Mouse (Mus musculus) hindbrain, embryonic 13.5 days (tissue): ENCODE measurements around the gene Gm13288. TPM values are rescaled to one million over a fixed set of nuclear protein-coding genes. Genes with fewer than 3 reads are reported as not detected.
"Not testable (repeated sequence)": the region's sequence is repeated elsewhere in the genome, so short reads cannot be mapped to it uniquely, and the experiment has no call there.

Source experiments
- ATAC-seq: fragments of 200-750 bp; cut with Nextera tagmentation; 2 replicates; pipeline ENCODE4 v1.8.0; 2017; ENCODE audit warnings: moderate TSS enrichment; ENCODE audit not compliant: low FRiP score
- H3K27ac ChIP-seq: fragments of 300-500 bp; sonication (generic); 2 replicates; pipeline ENCODE4 v1.5.1; 2015; ENCODE audit warnings: inconsistent platforms, mild to moderate bottlenecking, moderate library complexity
- H3K27me3 ChIP-seq: fragments of 300-500 bp; sonication (generic); 2 replicates; pipeline ENCODE4 v1.6.1; 2015; ENCODE audit warnings: mild to moderate bottlenecking, inconsistent platforms
- H3K36me3 ChIP-seq: fragments of 300-500 bp; sonication (generic); 2 replicates; pipeline ENCODE4 v1.6.1; 2015; ENCODE audit warnings: mild to moderate bottlenecking, inconsistent platforms
- H3K4me1 ChIP-seq: fragments of 300-500 bp; sonication (generic); replicated peaks from 2 replicates; pipeline ENCODE4 v1.6.1; 2015; ENCODE audit warnings: inconsistent platforms
- H3K4me2 ChIP-seq: fragments of 300-500 bp; sonication (generic); 2 replicates; pipeline ENCODE4 v1.6.1; 2015; ENCODE audit warnings: inconsistent platforms, mild to moderate bottlenecking, moderate library complexity
- H3K4me3 ChIP-seq: fragments of 300-500 bp; sonication (generic); 2 replicates; pipeline ENCODE4 v1.5.1; 2015; ENCODE audit warnings: mild to moderate bottlenecking, inconsistent platforms
- H3K9ac ChIP-seq: fragments of 300-500 bp; sonication (generic); 2 replicates; pipeline ENCODE4 v1.6.1; 2015; ENCODE audit warnings: mild to moderate bottlenecking, inconsistent platforms
- H3K9me3 ChIP-seq: fragments of 300-500 bp; sonication (generic); 2 replicates; pipeline ENCODE4 v1.6.1; 2016; ENCODE audit warnings: inconsistent platforms
- WGBS: fragments of 180-500 bp; shearing (Covaris S2); methylation state at CpG from one replicate; pipeline ENCODE4 v1.1.7; 2015; 5-methylcytosine and 5-hydroxymethylcytosine counted together
- polyA plus RNA-seq: library from polyadenylated mRNA; unstranded; fragments of >200 nt; fragmentation: Nextera tagmentation; extraction: Ambion mirVana; gene quantifications from 2 replicates; pipeline ENCODE4 v1.2.1, GENCODE M21; 2015

Gene Gm13288
- not detected in 2 replicates for polyA plus RNA-seq

GRCm38 (mm10) chr4:88805231-88805630, at the start of gene Gm13288:
Gene Gm13288 (plus strand): TSS chr4:88805531.
- H3K36me3 ChIP-seq, H3K4me1 ChIP-seq, H3K27me3 ChIP-seq, H3K9ac ChIP-seq, H3K9me3 ChIP-seq, H3K27ac ChIP-seq, ATAC-seq: not testable (repeated sequence)
- H3K4me3 ChIP-seq: peak within 1 kb of the TSS; percentile 22; the same call in 1 of the 2 replicates
- no CpG with 5 or more reads among the region's 8 CpGs for WGBS
- H3K4me2 ChIP-seq: peak within 1 kb of the TSS; percentile 48

GRCm38 (mm10) chr4:88756581-88757513, 48.5 kb upstream of the Gm13288 start:
- peak overlapping the region; percentile 66 for H3K9ac ChIP-seq
- H3K27me3 ChIP-seq, H3K4me1 ChIP-seq, H3K9me3 ChIP-seq, H3K36me3 ChIP-seq, ATAC-seq: not testable (repeated sequence)
- peak overlapping the region; percentile 78 for H3K27ac ChIP-seq
- H3K4me3 ChIP-seq: peak overlapping the region; percentile 45
- peak overlapping the region; percentile 81 for H3K4me2 ChIP-seq
- 13% methylated on average over 29 of the region's 31 CpGs for WGBS

DNA sequence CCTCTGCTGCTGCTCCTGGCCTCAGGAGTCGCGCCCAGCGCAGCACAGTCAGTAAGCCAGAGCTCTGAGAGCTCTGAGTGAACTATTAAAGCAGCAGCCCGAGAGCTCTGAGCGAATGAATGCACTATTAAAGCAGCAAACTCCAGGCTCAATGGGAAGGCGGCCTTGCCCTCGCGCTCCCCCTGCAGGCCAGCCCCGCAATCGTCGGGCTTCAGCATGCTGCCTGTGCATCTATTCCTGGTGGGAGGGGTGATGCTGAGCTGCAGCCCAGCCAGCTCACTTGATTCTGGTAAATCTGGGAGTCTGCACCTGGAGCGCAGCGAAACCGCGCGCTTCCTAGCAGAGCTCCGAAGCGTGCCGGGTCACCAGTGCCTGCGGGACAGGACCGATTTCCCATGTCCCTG, 47.7 kb upstream of the Gm13288 start:
- WGBS: 3% methylated on average over 18 of the region's 21 CpGs
- not testable (repeated sequence) for H3K9me3 ChIP-seq, H3K4me1 ChIP-seq, H3K27me3 ChIP-seq, H3K36me3 ChIP-seq
- ATAC-seq: peak; percentile 100
- peak overlapping the region; percentile 78 for H3K27ac ChIP-seq
- peak overlapping the region; percentile 66 for H3K9ac ChIP-seq
- peak overlapping the region; percentile 81 for H3K4me2 ChIP-seq
- H3K4me3 ChIP-seq: peak overlapping the region; percentile 45

DNA sequence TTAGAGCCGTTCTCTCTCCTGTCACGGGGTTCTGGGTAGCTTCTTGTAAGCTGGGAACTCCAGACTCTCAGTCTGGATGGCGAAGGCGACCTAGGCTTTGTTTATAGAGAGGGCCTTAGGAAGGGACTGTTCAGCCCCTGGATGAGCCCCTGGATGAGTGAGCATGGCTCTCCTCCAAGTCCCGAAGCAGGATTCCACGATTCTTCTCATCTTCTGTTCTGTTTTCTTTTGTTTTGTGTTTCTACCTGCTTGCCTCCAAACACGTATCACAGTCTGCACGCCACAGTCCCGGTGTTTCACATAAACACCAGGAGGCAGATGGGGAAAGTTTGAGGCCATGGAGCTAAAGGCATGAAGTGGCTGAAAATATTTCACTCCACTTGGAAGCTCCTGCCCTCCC, 46.6 kb upstream of the Gm13288 start:
- not testable (repeated sequence) for H3K36me3 ChIP-seq, H3K4me3 ChIP-seq, H3K4me2 ChIP-seq, H3K27me3 ChIP-seq, H3K27ac ChIP-seq, H3K9ac ChIP-seq, H3K4me1 ChIP-seq, ATAC-seq, H3K9me3 ChIP-seq
- WGBS: 85% methylated on average over 9 of the region's 9 CpGs

- not testable (repeated sequence) for H3K36me3 ChIP-seq, ATAC-seq, H3K27me3 ChIP-seq, H3K9me3 ChIP-seq, H3K4me1 ChIP-seq, H3K27ac ChIP-seq, H3K9ac ChIP-seq
- WGBS: 18% methylated on average over 10 of the region's 14 CpGs
- H3K4me2 ChIP-seq: peak within 1 kb of the TSS; percentile 61
- peak within 1 kb of the TSS; percentile 35 for H3K4me3 ChIP-seq
Measured at GRCm38 (mm10) chr4:88759610-88760268, 45.6 kb upstream of the Gm13288 start, which contains the start of gene Gm13283. Gene Gm13283 (plus strand): TSS chr4:88760119.

GRCm38 (mm10) chr4:88760431-88760830, 44.9 kb upstream of the Gm13288 start:
- H3K27ac ChIP-seq, H3K9me3 ChIP-seq, H3K27me3 ChIP-seq, ATAC-seq, H3K9ac ChIP-seq, H3K4me1 ChIP-seq, H3K36me3 ChIP-seq: not testable (repeated sequence)
- Histone ChIP-seq H3K4me3 (peak overlapping the region; percentile 35), H3K4me2 (peak overlapping the region; percentile 61)
- under 1% methylated on average over 28 of the region's 28 CpGs for WGBS

DNA sequence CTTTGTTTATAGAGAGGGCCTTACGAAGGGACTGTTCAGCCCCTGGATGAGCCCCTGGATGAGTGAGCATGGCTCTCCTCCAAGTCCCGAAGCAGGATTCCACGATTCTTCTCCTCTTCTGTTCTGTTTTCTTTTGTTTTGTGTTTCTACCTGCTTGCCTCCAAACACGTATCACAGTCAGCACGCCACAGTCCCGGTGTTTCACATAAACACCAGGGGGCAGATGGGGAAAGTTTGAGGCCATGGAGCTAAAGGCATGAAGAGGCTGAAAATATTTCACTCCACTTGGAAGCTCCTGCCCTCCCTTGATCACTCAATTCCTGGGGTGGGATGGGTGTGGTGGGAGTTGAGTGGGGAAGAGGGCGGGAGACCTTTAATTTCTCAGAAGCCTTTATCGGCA, 43.6 kb upstream of the Gm13288 start:
- not testable (repeated sequence) for H3K4me1 ChIP-seq, H3K9me3 ChIP-seq, ATAC-seq, H3K9ac ChIP-seq, H3K4me2 ChIP-seq, H3K27ac ChIP-seq, H3K36me3 ChIP-seq, H3K27me3 ChIP-seq, H3K4me3 ChIP-seq
- 70% methylated on average over 6 of the region's 8 CpGs for WGBS

DNA sequence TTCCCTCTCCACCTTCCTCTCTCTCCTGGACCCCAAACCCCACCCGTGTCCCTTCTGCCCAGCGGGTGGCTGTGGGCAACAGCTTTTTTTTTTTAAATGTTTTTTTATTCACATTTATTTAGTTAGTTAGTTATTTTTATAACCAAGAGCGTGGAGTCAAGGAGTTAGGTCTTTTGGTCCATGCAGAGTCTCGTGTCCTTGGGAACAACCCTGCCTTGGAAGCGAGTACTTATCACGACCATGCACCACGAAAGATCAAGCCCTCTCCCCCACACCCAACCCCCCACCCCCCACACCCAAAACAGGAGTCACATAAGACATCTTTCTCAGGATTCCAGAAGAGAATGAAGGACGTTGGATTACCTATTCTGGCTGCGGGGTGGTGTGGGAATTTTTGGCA, 43.0 kb upstream of the Gm13288 start:
- H3K27ac ChIP-seq, H3K36me3 ChIP-seq, H3K27me3 ChIP-seq, H3K4me3 ChIP-seq, H3K4me2 ChIP-seq, H3K9ac ChIP-seq, H3K9me3 ChIP-seq, ATAC-seq, H3K4me1 ChIP-seq: not testable (repeated sequence)
- WGBS: 60% methylated on average over 9 of the region's 9 CpGs

DNA sequence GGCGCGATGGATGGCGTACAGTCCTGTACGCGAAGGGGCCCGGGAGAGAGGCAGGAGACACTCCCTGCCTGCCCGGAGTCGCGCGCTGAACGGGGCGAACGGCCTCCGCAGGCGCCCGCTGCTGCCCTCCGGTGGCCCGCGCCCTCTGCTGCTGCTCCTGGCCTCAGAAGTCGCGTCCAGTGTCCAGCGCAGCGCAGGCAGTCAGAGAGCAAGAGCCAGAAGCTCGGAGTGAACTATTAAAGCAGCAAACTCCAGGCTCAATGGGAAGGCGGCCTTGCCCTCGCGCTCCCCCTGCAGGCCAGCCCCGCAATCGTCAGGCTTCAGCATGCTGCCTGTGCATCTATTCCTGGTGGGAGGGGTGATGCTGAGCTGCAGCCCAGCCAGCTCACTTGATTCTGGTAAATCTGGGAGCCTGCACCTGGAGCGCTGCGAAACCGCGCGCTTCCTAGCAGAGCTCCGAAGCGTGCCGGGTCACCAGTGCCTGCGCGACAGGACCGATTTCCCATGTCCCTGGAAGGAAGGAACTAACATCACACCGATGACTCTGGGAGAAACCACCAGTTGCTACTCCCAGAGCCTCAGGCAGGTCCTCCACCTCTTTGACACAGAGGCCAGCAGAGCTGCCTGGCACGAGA, 41.8 kb upstream of the Gm13288 start:
- H3K4me2 ChIP-seq: peak overlapping the region; percentile 59
- H3K27me3 ChIP-seq, H3K9me3 ChIP-seq, H3K36me3 ChIP-seq, H3K9ac ChIP-seq, ATAC-seq, H3K4me1 ChIP-seq, H3K27ac ChIP-seq: not testable (repeated sequence)
- WGBS: 2% methylated on average over 38 of the region's 42 CpGs
- H3K4me3 ChIP-seq: peak overlapping the region; percentile 36

- H3K27me3 ChIP-seq, H3K4me2 ChIP-seq, ATAC-seq, H3K36me3 ChIP-seq, H3K27ac ChIP-seq, H3K9ac ChIP-seq, H3K4me1 ChIP-seq, H3K4me3 ChIP-seq, H3K9me3 ChIP-seq: not testable (repeated sequence)
- WGBS: no CpG with 5 or more reads among the region's 32 CpGs
Measured at GRCm38 (mm10) chr4:88773534-88773933, 31.8 kb upstream of the Gm13288 start, which contains the start of gene Gm13290. Gene Gm13290 (plus strand): TSS chr4:88773834.

DNA sequence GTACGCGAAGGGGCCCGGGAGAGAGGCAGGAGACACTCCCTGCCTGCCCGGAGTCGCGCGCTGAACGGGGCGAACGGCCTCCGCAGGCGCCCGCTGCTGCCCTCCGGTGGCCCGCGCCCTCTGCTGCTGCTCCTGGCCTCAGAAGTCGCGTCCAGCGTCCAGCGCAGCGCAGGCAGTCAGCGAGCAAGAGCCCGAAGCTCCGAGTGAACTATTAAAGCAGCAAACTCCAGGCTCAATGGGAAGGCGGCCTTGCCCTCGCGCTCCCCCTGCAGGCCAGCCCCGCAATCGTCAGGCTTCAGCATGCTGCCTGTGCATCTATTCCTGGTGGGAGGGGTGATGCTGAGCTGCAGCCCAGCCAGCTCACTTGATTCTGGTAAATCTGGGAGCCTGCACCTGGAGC, 28.7 kb upstream of the Gm13288 start, which contains the start of gene Gm13289:
TSS of gene Gm13289 (plus strand) at position 301 of the 400 bp plus-strand sequence.
- WGBS: no CpG with 5 or more reads among the region's 29 CpGs
- H3K27ac ChIP-seq, H3K4me3 ChIP-seq, H3K36me3 ChIP-seq, H3K9me3 ChIP-seq, ATAC-seq, H3K9ac ChIP-seq, H3K27me3 ChIP-seq, H3K4me2 ChIP-seq, H3K4me1 ChIP-seq: not testable (repeated sequence)

- not testable (repeated sequence) for H3K9me3 ChIP-seq, H3K9ac ChIP-seq, H3K27ac ChIP-seq, H3K27me3 ChIP-seq, H3K36me3 ChIP-seq, H3K4me2 ChIP-seq, ATAC-seq, H3K4me1 ChIP-seq, H3K4me3 ChIP-seq
- no CpG with 5 or more reads among the region's 29 CpGs for WGBS
Measured at GRCm38 (mm10) chr4:88779550-88779949, 25.8 kb upstream of the Gm13288 start, which contains the start of gene Gm13272. Gene Gm13272 (plus strand): TSS chr4:88779850.
